ENCODE assay signal across 8 mouse cellular contexts in the genomic region with DNA sequence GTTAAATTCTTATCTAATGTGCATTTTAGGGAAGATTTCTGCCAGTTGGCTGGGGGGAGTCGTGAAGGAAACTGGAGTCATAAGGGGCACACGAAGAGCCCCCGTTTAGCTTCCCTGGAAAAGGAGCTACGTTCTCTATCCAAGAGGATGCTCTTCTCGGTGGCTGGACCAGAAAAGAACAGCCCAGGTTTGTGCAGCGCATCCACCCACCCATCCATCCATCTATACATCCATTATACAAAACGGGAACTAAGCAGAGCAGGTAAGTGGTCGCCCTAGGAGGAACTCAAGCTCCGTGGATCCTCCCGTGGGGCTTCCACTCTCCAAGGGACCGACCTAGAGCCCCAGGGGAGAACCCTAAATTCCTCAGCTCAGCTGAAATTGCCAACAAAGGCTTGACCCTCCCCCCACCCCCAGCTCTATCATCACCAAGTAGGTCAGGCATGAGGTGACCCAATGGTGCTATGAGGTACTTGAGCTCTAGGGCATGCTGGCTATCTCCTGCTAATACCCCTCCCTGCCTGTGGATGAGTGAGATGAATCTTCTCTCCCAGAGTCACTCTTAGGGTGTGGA. TPM values are rescaled to one million over a fixed set of nuclear protein-coding genes. Genes with fewer than 3 reads are reported as not detected.
A peak's percentile ranks its signal among the peaks of the same experiment; 100 is the strongest.
DNase-seq lines count a peak whose midpoint lies in the region; ATAC-seq and TF ChIP-seq lines count a peak whose summit lies in the region.

No protein-coding gene starts in this region.

- intact Hi-C loops in heart, postnatal 14 days (cut with DNase I), result no loop called here

- WGBS in heart, embryonic 12.5 days, result 10% methylated on average over 11 of the region's 11 CpGs
- WGBS in hindbrain, embryonic 14.5 days, result 2% methylated on average over 11 of the region's 11 CpGs
- 3% methylated on average over 11 of the region's 11 CpGs for WGBS in midbrain, embryonic 16.5 days

- H3K27ac ChIP-seq in heart, embryonic 12.5 days (ENCODE audit: poor library complexity, severe bottlenecking), result no peak overlapping the region
- H3K27ac ChIP-seq in bone marrow macrophage, adult 2 months (ENCODE audit: insufficient read depth, low read depth, low read length), result no peak overlapping the region
- peak overlapping the region; percentile 69 for H3K27ac ChIP-seq in hindbrain, embryonic 14.5 days
- peak overlapping the region; percentile 63 for H3K27ac ChIP-seq in midbrain, embryonic 16.5 days (ENCODE audit: low read length)

- H3K9me3 ChIP-seq in heart, embryonic 12.5 days (replicated peaks), result no peaks in the 10 kb centered on the region
- H3K9me3 ChIP-seq in hindbrain, embryonic 14.5 days (ENCODE audit: control insufficient read depth, low read length), result no peaks in the 10 kb centered on the region
- H3K9me3 ChIP-seq in midbrain, embryonic 16.5 days (replicated peaks; ENCODE audit: control insufficient read depth, low read length, poor library complexity, severe bottlenecking), result no peaks in the 10 kb centered on the region

- peak overlapping the region; percentile 48 for H3K4me3 ChIP-seq in heart, embryonic 12.5 days
- H3K4me3 ChIP-seq in bone marrow macrophage, adult 2 months (ENCODE audit: insufficient read depth, low read length), result peak overlapping the region; percentile 11; the same call in 1 of the 2 replicates
- H3K4me3 ChIP-seq in hindbrain, embryonic 14.5 days (replicated peaks; ENCODE audit: low read length), result peak overlapping the region; percentile 69
- peak overlapping the region; percentile 48 for H3K4me3 ChIP-seq in midbrain, embryonic 16.5 days (ENCODE audit: low read depth, low read length)

- peaks cover 11% of the 10 kb centered on the region for H3K4me1 ChIP-seq in heart, embryonic 12.5 days (replicated peaks)
- peaks cover 5% of the 10 kb centered on the region; the same call in 1 of the 2 replicates for H3K4me1 ChIP-seq in bone marrow macrophage, adult 2 months (ENCODE audit: control insufficient read depth, insufficient read depth, low read length)
- H3K4me1 ChIP-seq in hindbrain, embryonic 14.5 days (replicated peaks; ENCODE audit: control insufficient read depth, insufficient read depth, low read length), result peaks cover 22% of the 10 kb centered on the region; the same call in 1 of the 2 replicates
- H3K4me1 ChIP-seq in midbrain, embryonic 16.5 days (ENCODE audit: control insufficient read depth, insufficient read depth, low read length), result peaks cover 13% of the 10 kb centered on the region

- peak overlapping the region; percentile 62 for H3K9ac ChIP-seq in heart, embryonic 12.5 days
- H3K9ac ChIP-seq in hindbrain, embryonic 14.5 days, result peak overlapping the region; percentile 82
- peak overlapping the region; percentile 68 for H3K9ac ChIP-seq in midbrain, embryonic 16.5 days (ENCODE audit: low read depth, low read length)

- 0 out of 2 replicates have a peak, but pooled peaks cover 4% of the 10 kb centered on the region for H3K36me3 ChIP-seq in heart, embryonic 12.5 days
- peaks cover 18% of the 10 kb centered on the region for H3K36me3 ChIP-seq in hindbrain, embryonic 14.5 days (replicated peaks; ENCODE audit: control insufficient read depth, insufficient read depth)
- H3K36me3 ChIP-seq in midbrain, embryonic 16.5 days (ENCODE audit: control insufficient read depth, insufficient read depth, low read length), result peaks cover 1% of the 10 kb centered on the region; the same call in 1 of the 2 replicates

- peaks cover 12% of the 10 kb centered on the region for H3K27me3 ChIP-seq in heart, embryonic 12.5 days (replicated peaks)
- H3K27me3 ChIP-seq in hindbrain, embryonic 14.5 days (ENCODE audit: control insufficient read depth, insufficient read depth, low read length), result no peaks in the 10 kb centered on the region
- no peaks in the 10 kb centered on the region for H3K27me3 ChIP-seq in midbrain, embryonic 16.5 days (ENCODE audit: control insufficient read depth, insufficient read depth, low read depth, low read length)

- no peak for TF ChIP-seq CTCF in bone marrow macrophage, adult 2 months (IDR thresholded peaks at IDR 0.05; ENCODE audit: low read depth, low read length)

- no peak for DNase-seq in heart, postnatal 14 days
- DNase-seq in hindbrain, embryonic 14.5 days (ENCODE audit: low spot score), result no peak
- DNase-seq in thymus, adult 18-20 months, result no peak
- no peak for DNase-seq in thymus, postnatal 14 days
- no peak for DNase-seq in gastrocnemius, postnatal 10 days

- H3K4me2 ChIP-seq in heart, embryonic 12.5 days, result peak overlapping the region; percentile 81
- H3K4me2 ChIP-seq in hindbrain, embryonic 14.5 days (replicated peaks), result peak overlapping the region; percentile 66
- H3K4me2 ChIP-seq in midbrain, embryonic 16.5 days (ENCODE audit: low read length), result peak overlapping the region; percentile 65

- no peak for TF ChIP-seq POLR2A in bone marrow macrophage, adult 2 months (IDR thresholded peaks at IDR 0.05; ENCODE audit: borderline replicate concordance, low read depth, low read length)

- no peak for ATAC-seq in heart, embryonic 12.5 days (ENCODE audit: insufficient number of reproducible peaks, low FRiP score)
- ATAC-seq in hindbrain, embryonic 14.5 days (ENCODE audit: low FRiP score), result no peak; the same call in 1 of the 2 replicates
- peak; percentile 51 for ATAC-seq in midbrain, embryonic 16.5 days

RNA-seq across cellular contexts. Expression of a gene that starts 0.7 kb away (rescaled TPM):
- 59.4 and 64.1 TPM in 2 replicates for polyA plus RNA-seq in heart, embryonic 12.5 days (2016; fragmentation: Nextera tagmentation; extraction: Ambion mirVana)
- 10 to 100 TPM; 44.6 to 49.6 TPM for total RNA-seq in heart, postnatal 14 days (2021)
- 28.7 and 33.2 TPM in 2 replicates for polyA plus RNA-seq in bone marrow macrophage, adult 2 months (2012; ENCODE audit: insufficient read depth, insufficient read length, missing spikeins)
- 37.4 and 41.1 TPM in 2 replicates for polyA plus RNA-seq in hindbrain, embryonic 14.5 days (2014; fragmentation: Nextera tagmentation; extraction: Ambion mirVana)
- polyA plus RNA-seq in midbrain, embryonic 16.5 days (2015; fragmentation: Nextera tagmentation; extraction: Ambion mirVana), result 40.9 and 48.8 TPM in 2 replicates
- 10 to 100 TPM; 65.1 to 76.8 TPM for total RNA-seq in gastrocnemius, postnatal 10 days (2021)

RNA-seq across cellular contexts. Expression of a gene that starts 13.5 kb away (rescaled TPM):
- 37.9 and 39.9 TPM in 2 replicates for polyA plus RNA-seq in heart, embryonic 12.5 days (2016; fragmentation: Nextera tagmentation; extraction: Ambion mirVana)
- total RNA-seq in heart, postnatal 14 days (2021), result 10 to 100 TPM; 13.6 to 14.3 TPM
- polyA plus RNA-seq in bone marrow macrophage, adult 2 months (2012; ENCODE audit: insufficient read depth, insufficient read length, missing spikeins), result 25.7 and 28.1 TPM in 2 replicates
- 57.7 and 59.2 TPM in 2 replicates for polyA plus RNA-seq in hindbrain, embryonic 14.5 days (2014; fragmentation: Nextera tagmentation; extraction: Ambion mirVana)
- 66.3 and 67.6 TPM in 2 replicates for polyA plus RNA-seq in midbrain, embryonic 16.5 days (2015; fragmentation: Nextera tagmentation; extraction: Ambion mirVana)
- 10 to 100 TPM; 27.1 to 30.7 TPM for total RNA-seq in gastrocnemius, postnatal 10 days (2021)

RNA-seq across cellular contexts. Expression of a gene that starts 21.7 kb away (rescaled TPM):
- polyA plus RNA-seq in heart, embryonic 12.5 days (2016; fragmentation: Nextera tagmentation; extraction: Ambion mirVana), result 667 and 690 TPM in 2 replicates
- 100 to 1,000 TPM; 236 to 276 TPM for total RNA-seq in heart, postnatal 14 days (2021)
- polyA plus RNA-seq in bone marrow macrophage, adult 2 months (2012; ENCODE audit: insufficient read depth, insufficient read length, missing spikeins), result 1,085 and 1,245 TPM in 2 replicates
- polyA plus RNA-seq in hindbrain, embryonic 14.5 days (2014; fragmentation: Nextera tagmentation; extraction: Ambion mirVana), result 117 and 157 TPM in 2 replicates
- polyA plus RNA-seq in midbrain, embryonic 16.5 days (2015; fragmentation: Nextera tagmentation; extraction: Ambion mirVana), result 51.7 and 53.2 TPM in 2 replicates
- 100 to 1,000 TPM; 679 to 727 TPM for total RNA-seq in gastrocnemius, postnatal 10 days (2021)

RNA-seq across cellular contexts. Expression of a gene that starts 34.5 kb away (rescaled TPM):
- polyA plus RNA-seq in heart, embryonic 12.5 days (2016; fragmentation: Nextera tagmentation; extraction: Ambion mirVana), result 33.4 and 34.2 TPM in 2 replicates
- 1 to 10 TPM; 1.6 to 1.9 TPM for total RNA-seq in heart, postnatal 14 days (2021)
- polyA plus RNA-seq in bone marrow macrophage, adult 2 months (2012; ENCODE audit: insufficient read depth, insufficient read length, missing spikeins), result 1.7 and 2.3 TPM in 2 replicates
- polyA plus RNA-seq in hindbrain, embryonic 14.5 days (2014; fragmentation: Nextera tagmentation; extraction: Ambion mirVana), result 105 and 121 TPM in 2 replicates
- 107 and 126 TPM in 2 replicates for polyA plus RNA-seq in midbrain, embryonic 16.5 days (2015; fragmentation: Nextera tagmentation; extraction: Ambion mirVana)
- 10 to 100 TPM in 1 of 2 experiments, 1 to 10 TPM in 1; 9.4 to 10.1 TPM for total RNA-seq in gastrocnemius, postnatal 10 days (2021)

RNA-seq across cellular contexts. Expression of a gene that starts 48.7 kb away (rescaled TPM):
- polyA plus RNA-seq in heart, embryonic 12.5 days (2016; fragmentation: Nextera tagmentation; extraction: Ambion mirVana), result 26.2 and 26.8 TPM in 2 replicates
- total RNA-seq in heart, postnatal 14 days (2021), result 1 to 10 TPM; 4.6 to 6.3 TPM
- polyA plus RNA-seq in bone marrow macrophage, adult 2 months (2012; ENCODE audit: insufficient read depth, insufficient read length, missing spikeins), result 158 and 180 TPM in 2 replicates
- 3.7 and 5.5 TPM in 2 replicates for polyA plus RNA-seq in hindbrain, embryonic 14.5 days (2014; fragmentation: Nextera tagmentation; extraction: Ambion mirVana)
- polyA plus RNA-seq in midbrain, embryonic 16.5 days (2015; fragmentation: Nextera tagmentation; extraction: Ambion mirVana), result 2.2 and 2.7 TPM in 2 replicates
- 10 to 100 TPM in 1 of 2 experiments, 1 to 10 TPM in 1; 6.0 to 11.6 TPM for total RNA-seq in gastrocnemius, postnatal 10 days (2021)

Comparison
In these comparisons a context has a peak if more than half of its experiments do, and no peak if none do; other contexts are left out.
1. H3K27ac ChIP-seq: peak in hindbrain, embryonic 14.5 days (single experiment) and midbrain, embryonic 16.5 days (single experiment); none in heart, embryonic 12.5 days (single experiment) and bone marrow macrophage, adult 2 months (single experiment).
2. H3K4me3 ChIP-seq: peak in every context shown above with its lines; median percentile 69 in hindbrain, embryonic 14.5 days; 48 in heart, embryonic 12.5 days; 48 in midbrain, embryonic 16.5 days; 11 in bone marrow macrophage, adult 2 months.
3. Peak in every context shown above with its lines, with median percentiles within 50 percentile points of each other: H3K4me2 ChIP-seq and H3K9ac ChIP-seq.